Mouse (Mus musculus) urinary bladder, postnatal 14 days (tissue): ENCODE measurements at regions not wholly inside any gene's neighbourhood (a gene's known extent, or its start where the extent isn't known, plus 50 kb on each side); places are given as distances from the start of the nearest gene placed in this dataset.

ENCODE experiments used
- DNase-seq: peaks from one replicate; pipeline ENCODE4 v3.0.0; 2021; ENCODE audit warnings: low spot score

DNA sequence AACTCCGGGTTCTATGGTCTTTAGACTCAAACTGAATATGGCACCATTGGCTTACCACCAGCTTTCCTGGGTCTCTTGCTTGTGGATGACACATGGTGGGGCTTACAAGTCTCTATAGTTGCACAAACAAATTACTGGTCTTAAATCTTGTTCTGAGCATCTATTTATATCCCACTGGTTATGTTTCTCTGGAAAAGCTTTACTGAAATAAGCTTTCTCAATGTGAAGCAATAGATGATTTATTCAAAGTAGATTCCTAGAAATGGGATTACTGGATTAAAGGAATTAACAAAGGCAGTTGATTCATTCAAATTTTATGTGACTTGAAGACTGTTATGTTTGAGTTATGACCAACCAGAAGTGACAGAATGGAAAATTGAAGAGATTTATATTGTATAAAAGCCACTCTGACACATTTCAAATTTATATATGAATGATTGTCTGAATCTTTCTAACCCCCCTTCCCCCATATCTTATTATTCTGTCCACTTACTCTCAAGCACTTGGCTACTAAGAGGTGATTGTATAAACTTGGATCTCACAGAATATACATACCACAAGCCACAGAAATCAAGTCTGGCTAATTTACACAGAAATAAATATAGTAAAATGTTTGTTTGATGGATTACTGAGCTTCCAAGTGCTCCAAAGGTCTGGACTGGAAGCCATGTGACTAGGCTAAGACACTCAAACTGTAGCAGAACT lies 113.4 kb upstream of the C1qtnf3 start:
- no peak for DNase-seq

DNA sequence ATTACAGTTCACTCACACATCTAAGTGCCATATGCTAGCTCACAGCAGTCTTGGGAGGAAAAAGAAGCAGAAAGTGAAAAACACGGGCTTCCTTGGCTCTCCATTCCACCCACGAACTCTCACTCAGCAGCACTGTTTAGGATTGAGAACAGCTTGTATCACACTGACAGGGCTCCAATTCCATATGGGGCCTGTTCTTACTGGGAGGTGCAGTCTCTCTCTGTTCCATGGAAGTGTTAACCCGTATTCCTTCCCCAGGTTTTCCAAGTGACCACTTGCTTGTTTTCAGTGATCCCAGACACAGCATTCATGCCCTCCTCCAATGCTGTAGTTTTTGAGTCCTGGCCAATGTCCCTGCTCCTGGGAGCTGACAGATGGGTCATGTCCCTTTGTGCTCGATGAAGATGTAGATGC lies 111.5 kb upstream of the C1qtnf3 start:
- no peak for DNase-seq

DNA sequence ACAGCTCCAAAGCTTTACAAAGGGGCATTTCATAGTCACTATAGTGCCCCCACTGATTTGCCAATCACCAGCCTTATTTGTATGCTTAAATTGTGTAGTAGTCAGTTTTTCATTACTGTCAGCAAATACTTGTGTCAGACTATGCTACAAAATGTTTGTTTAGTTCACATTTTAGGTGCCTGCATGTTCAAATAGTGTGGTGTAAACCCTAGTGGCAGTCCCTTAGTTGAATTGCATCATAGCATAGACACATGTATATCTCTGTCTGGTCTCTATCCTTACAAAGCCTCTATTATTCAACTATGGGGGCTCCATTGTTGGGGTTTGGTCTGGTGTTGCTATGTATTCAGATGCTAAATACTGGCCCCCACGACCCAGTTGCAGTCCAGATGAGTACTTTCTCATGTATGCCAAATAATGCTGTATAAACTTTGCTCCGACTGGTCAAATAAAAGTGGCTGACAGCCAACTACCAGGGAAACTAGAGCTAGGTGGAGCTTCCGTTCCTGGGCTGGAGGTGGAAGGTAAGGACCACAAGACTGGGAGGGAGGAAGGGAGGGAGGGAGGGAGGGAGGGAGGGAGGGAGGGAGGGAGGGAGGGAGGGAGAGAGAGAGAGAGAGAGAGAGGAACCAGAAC lies 109.0 kb upstream of the C1qtnf3 start:
- DNase-seq, result no peak

DNA sequence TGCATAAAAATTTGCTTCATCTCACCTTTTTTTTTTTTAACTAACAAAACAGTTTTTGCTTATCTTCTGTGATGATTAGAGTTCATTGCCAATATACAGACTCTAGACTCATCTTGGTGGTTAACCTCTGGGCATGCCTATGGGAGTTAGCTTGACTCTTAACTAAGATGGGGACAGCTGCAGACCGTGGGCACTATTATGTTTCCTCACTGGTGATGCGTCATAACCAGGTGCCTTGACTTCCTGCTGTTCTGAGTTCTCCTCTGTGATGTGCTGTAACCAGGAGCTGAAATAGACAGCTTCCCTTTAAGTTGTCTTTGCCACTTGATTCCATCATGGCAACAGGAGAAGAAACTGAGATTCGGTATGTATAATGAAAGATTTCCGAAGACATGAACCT lies 105.4 kb upstream of the C1qtnf3 start:
- no peak for DNase-seq

DNA sequence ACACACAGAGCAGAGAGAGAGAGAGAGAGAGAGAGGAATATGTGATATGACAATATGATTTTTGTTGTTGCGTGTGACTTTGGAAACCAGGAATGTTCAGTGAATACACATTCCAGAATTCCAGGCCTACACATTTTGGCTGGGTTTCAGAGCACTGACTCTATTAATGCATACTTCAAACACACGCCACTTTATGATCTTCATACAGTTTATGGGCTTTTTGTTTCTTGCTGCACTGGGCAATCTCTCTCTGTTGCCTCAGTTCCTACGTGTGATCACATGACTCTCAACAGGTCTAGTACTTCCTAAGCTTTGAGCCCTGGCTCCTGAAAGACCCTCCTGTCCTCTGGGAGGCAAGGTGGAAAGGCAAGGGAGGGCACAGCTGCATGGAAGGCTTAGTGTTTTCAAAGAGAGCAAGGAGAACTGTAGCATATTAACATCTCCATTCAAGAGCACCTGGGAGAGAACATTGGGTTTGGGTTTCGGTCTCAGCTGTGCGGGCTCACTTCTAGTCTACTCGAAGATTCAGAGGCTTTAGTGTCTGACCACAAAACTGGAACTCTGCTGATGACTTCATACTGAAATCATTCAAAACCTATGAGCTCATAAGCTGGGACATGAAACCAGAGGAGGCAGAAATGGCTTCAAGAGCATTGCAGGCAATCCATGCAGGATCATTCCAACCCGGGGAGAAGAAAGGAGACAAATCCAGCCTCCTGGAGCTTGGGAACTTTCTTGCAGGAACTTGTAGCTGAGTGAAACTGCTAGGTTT lies 87.9 kb upstream of the C1qtnf3 start:
- DNase-seq, result no peak

DNA sequence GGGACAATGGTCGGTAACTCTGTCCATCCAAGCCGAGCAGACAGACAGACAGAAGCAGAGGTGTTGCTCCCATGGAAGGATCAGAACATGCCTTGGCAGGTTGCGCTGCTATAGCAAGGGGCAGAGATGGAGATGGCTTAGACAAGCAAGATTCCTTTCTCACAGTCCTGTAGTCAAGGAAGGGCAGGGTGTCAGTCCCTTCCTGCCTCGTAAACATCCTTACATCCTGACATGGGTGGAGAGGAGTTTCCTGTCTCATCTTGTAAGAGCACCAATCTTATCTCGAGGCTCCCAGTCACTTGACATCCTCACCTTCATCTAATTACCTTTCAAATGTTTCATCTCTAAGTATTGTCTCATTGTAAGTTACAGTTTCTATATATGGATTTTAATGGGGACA lies 87.0 kb upstream of the C1qtnf3 start:
- no peak for DNase-seq

DNA sequence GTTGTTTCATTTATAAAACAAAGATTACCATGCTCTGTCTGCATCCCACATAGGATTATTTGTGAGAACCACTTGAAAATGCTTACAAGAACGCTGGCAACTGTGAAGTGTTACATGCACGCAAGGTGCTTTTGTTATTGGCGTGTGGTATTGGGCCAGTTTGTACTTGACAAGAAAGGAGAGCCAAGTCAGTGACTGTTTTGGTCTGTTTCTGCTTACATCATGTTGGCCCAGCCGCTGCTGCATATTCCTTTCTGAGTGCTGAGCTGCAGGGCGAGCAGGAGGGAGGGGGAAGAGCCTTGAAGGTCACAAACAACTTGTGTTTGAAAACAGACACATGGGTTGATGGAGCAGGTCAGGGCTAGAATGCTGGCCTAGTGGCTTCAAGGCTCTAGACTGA lies 85.3 kb upstream of the C1qtnf3 start:
- DNase-seq, result peak; percentile 52

DNA sequence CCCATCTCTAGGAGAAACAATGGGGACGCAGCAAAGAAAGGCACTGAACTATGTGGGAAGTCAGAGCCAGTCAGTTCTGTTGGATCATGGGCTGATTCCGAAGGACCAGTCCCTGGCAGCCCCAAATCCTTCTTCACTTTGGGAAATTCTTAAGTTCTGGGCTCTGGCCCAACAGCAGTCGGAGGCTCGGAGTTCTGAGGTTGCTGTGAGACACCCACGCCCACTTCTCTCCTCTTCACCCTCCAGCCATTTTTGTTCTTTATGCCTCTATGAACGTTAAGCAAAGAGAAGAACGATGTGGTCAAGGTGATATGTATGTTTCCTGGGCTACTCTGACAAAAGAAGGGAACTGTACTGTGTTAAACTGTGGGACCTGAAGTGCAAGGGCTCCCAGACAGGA lies 84.0 kb upstream of the C1qtnf3 start:
- no peak for DNase-seq

DNA sequence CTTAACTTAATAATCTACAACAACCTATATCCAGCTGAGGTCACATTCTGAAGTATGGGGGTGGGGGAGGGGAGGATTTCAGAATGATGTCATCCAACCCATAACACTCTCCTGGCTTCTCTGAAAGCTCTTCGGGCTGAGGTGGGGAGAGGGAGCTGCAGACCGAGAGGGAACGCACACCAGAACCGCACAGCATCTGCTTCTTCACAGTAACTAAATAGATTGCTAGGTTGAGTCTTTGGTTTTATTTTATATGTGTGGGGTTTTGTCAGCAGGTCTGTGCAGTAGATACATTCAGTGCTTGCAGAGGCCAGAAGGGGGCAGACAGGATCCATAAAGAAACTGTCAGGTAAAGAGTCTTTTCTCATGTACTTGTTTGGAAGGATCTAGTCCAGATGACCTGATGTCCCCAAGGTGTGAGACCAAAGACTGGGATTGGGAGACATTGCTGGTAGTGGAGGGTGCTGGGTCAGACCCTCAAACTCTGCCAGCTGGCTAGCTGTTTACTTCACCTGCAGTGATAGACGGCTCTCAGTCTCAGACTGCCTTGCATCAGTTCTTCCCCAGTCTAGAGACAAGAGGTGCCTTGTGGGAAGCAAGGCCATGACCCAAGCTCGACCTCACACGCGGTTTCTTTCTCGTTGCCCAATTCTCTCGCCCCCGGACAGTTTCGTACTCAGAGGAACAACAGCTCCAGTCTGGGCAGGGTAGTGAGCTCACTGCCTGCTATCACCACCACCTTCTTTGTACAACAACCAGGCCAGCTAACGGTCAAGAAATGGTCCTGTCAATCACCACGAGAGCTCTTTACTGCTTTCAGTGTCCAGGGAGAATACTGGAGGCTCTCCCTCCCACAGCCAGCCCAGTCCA lies 83.2 kb upstream of the C1qtnf3 start:
- DNase-seq, result no peak

DNA sequence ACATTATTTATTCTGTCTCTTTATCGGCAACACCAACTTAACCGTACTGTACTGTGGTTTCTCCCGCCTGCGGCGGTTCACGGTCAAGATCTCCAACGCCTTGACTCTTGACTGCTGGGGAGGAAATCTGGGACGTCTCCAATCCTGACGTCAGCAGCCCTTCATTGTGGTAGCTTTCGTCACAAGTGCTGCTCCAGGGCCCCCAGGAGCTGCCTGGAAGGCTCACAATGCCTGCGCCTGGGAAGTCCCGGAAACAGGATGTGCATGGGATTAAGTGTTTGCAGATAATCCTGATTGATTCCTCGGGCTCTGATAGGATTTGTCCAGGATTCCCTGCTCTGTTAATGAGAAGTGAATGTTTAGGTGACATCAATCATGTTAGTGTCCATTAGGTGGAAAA lies 82.3 kb upstream of the C1qtnf3 start:
- no peak for DNase-seq

DNA sequence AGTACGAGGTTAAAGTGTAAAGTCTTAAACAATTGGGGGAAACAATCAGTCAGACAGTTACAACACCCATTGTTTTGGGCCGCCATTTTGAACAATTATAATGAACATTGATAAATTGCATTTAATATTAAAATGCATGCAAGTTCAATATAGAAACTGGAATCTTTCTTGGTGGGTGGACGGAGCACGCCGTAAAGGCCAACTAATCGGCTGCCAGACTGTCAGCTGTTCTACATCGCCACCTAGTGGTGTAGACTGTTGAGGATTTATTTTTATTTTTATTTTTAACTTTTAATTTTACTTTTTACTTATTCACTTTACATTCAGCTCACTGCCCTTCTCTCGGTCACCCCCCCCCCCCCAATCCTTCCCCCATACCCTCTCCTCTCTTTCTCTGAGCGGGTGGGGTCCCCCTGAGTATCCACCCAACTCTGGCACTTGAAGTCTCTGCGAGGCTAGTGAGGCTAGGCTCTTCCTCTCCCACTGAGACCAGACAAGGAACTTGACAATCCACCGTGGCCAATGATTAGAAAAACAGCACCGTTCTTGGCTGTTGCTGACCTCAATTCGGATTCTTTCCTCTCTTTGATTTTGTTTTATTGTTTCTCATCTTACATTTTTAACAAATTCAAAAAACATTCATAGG lies 79.7 kb upstream of the C1qtnf3 start:
- no peak for DNase-seq

DNA sequence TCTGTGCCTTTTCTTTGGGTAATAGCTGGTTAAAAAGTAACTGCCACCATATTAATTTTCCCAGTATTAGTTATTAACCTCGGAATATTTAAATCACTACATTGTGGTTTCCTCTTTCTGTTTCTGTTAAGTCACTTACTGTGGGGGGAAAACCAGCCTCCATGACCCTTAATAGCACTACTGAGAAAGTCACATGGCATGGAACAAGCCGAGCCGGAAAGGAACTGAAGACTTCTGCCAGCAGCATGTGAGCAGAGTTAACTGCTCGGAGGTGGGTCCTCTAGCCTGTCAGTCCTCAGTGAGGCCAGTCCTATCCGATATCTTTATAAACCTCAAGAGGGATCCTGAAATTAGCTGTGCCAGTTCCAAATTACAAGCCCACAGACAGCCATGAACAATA lies 75.8 kb upstream of the C1qtnf3 start:
- DNase-seq, result no peak

DNA sequence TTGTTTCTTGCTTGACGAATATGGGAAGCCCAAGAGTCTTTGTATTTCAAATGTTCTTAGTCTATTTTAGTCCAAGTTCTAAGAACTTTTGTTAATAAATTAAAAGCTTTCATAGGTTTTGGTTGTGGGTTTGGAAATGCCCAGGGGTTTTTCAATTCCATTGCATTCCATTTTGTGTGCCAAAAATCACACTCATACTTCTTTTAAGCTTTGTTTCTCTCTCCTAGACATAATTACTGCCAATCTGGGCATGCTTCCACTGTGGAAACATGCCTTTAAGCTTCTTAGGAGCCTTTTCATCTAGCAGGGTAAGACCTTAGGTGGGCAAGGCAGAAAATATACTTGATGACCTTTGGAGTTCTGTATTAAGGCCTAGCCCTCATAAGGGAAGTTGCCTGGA lies 70.4 kb upstream of the C1qtnf3 start:
- no peak for DNase-seq

DNA sequence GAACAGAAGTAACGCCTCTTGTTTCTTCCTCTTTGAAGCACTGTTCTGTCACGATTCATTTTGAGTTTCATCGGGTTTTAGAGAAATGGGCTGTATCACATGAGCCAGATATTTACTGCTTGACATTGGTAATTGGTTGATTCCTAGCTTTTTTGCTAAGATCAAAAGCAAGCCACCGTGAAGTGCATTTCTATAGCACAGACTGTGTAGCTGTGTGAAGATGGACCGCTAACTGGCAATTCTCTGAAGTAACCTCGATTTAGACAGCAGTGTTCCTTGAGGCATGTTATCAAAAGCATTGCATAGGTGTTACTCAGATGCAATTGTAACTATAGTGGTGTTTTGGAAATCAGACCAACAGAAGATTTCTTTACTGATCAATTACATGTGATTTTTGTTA lies 64.1 kb upstream of the C1qtnf3 start:
- DNase-seq, result no peak

DNA sequence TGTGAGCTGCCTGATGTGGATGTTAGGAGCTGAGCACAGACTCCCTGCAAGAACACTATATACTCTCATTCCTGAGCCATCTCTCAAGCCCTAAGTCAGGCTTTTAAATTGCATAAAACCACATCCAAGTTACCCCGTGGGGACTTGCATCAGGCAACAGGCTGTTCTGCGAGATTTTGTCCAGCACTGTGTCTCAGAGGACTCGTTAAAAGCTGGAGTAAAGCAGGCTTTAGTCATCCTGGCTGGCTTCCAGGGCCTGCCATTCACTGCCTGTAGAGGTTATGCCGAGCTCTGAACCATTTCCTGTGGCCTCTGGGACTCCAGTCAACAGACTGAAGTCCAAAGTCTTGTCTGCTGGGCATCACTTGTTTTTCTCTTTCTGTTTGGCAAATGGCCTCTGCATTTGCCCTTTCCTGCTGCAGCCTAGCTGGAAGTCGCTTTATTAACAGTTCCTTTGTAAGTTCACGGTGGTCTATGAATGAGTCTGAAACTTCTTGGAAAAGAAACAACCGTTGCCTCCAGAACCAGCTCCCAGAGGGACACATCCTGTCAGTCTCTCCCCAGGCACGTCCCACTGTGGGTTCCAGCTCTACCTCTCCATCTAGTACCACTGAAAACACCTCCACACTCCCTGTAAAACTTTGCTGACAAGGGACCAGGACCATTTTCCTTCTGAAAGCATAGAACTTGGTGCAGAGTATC lies 61.8 kb upstream of the C1qtnf3 start:
- peak; percentile 89 for DNase-seq

DNA sequence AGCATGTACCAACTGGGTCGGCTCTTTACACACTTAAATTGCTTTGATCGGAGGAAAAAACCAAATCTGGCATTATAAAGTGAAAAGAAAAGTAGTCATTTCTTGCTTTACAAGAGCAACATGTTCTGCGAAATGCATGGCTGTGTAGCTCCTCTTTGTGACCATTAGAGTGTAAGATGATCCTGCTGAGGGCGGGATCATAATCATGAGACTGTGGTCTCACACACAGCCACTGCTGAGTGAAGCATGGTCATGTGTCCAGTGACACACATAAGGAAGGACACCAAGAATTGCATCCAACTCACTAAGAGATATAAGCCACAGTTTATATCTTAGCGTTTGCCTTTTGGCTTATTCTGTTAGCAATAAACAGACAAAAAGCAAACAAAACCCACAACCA lies 53.8 kb upstream of the C1qtnf3 start:
- DNase-seq, result no peak

DNA sequence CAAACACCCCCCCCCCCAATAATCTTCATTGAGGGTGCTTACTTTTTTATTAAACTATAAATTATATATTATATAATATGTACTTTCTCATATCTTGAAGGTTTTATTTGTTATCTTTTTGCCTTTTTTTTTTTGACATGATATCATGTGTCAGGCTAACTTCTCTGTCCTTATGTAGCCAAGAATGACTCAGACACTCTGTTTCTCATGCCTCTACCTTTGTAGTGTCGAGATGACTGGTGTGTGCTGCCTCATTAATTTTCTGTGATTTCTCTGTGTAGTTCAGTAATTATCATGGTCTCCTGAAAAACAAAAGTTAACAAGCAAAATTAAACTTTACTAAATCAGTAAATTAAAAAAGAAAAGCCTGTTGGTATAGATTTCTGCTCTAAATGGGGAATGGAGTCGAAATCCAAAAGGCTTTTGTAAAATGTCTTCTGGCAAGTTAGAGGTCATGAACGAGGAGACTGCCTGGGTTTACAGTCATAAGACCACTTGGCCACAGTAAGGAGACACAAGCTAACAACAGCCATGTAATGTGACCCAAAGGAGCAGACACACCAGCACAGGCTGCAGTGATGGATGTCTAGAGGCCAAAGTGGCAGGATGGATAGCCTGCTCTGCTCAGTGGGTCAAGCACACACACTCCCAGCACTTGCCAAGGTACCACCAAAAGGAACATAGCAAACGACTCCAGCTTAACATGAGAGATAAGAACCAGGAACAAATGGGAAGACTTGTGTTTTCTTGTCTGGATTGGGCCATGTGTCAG lies 53.2 kb upstream of the C1qtnf3 start:
- no peak for DNase-seq

DNA sequence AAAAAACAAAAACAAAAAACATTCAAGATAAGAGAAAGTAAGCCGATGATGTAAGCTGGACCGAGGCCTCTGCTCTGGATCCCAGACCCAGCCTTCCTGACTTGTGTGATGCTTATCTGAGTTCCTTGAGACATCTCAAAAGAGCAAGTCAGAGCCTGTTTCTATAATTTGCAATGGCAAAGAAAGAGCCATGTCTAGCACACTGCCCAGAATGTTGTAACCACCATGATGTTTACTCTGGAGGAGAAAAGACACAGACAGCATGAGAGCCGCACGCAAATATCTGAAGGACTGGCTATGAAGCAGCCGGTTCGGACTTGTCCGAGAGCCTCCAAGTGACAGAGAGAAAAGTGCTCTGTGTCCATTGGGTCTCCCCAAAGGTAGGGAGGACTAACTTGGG lies 52.2 kb upstream of the C1qtnf3 start:
- peak; percentile 53 for DNase-seq

DNA sequence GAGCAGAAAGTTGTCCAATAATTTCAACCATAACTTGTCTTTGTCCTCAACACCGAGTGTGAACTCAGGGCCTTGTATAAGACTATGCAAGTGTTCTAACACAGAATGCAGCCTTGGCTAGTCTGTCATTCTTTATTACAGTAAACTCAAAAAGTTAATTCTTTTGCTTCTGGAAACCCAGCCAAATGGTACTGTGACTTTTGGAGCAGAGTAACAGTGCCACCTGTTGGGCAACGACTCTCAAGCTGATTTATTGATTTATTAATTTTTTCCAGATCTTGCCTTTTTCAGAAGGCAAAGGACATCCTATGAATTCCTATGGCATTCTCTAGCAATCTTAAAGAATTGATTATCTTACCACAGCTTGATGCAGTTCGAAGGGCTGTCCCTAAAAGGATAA lies 51.1 kb upstream of the C1qtnf3 start:
- peak; percentile 62 for DNase-seq

DNA sequence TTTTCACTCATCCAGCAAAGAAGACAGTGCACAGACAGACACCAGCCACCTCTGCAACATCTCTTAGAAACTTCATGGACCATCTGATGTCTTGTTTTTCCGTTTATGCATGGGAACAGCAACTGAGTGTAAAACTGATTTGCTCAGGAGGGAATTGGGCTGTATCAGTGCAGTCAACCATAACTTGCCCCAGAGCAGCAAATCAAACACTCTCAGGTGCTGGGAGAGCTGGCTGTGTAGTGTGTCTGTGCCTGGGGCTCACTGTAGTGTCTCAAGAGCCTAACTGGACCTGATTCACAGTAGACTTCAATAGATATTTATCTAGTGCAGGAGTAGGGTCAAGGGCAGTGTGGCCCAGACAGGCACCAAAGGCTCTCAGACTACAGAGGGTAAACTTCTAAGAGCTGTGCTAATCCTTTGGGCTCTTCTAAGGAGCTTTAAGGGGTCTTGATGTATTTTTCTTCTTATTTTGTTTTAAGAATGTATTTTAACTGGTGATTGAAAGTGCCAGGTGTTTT lies 50.3 kb upstream of the C1qtnf3 start:
- DNase-seq, result no peak
